8 mouse cellular contexts compared by ENCODE assay signal in the genomic region with DNA sequence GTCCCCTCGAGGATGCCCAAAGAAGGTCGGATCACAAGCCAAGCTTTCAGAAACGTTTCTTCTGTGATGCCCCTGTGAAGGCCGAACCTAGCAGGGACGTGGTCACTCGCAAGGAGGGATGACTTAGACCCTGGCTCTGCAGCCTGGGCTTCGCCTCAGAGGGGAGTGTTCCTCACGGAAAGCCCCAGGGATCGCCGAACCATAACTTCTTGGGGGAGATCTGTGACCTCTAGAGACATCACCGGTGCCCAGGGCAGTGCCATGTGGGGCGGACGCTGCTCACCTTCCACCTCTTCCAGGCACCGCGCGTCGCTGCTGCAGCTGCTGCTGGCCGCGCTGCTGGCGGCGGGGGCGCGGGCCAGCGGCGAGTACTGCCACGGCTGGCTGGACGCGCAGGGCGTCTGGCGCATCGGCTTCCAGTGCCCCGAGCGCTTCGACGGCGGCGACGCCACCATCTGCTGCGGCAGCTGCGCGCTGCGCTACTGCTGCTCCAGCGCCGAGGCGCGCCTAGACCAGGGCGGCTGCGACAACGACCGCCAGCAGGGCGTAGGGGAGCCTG. TPM values are rescaled to one million over a fixed set of nuclear protein-coding genes. Genes with fewer than 3 reads are reported as not detected.
DNase-seq lines count a peak whose midpoint lies in the region; ATAC-seq and TF ChIP-seq lines count a peak whose summit lies in the region.

No protein-coding gene starts in this region.

- no peak for TF ChIP-seq CTCF in testis, adult 2 months (IDR thresholded peaks at IDR 0.05; ENCODE audit: control insufficient read depth, insufficient read depth, insufficient replicate concordance, low read depth, low read length)

- peak; percentile 39; the same call in 1 of the 2 replicates for ATAC-seq in heart, embryonic 15.5 days (replicated peaks; ENCODE audit: insufficient number of reproducible peaks, insufficient read depth, low FRiP score, low read depth)
- 0 out of 2 replicates have a peak, but pooled peaks have one; percentile 13 for ATAC-seq in limb, embryonic 12.5 days (ENCODE audit: insufficient number of reproducible peaks, insufficient read depth, low FRiP score, low TSS enrichment, low read depth)

- H3K4me1 ChIP-seq in testis, adult 2 months (ENCODE audit: control insufficient read depth, insufficient read depth, low read length), result peaks cover 17% of the 10 kb centered on the region
- peaks cover 17% of the 10 kb centered on the region for H3K4me1 ChIP-seq in heart, embryonic 15.5 days (replicated peaks)
- H3K4me1 ChIP-seq in limb, embryonic 12.5 days (replicated peaks), result peaks cover 37% of the 10 kb centered on the region

- H3K4me2 ChIP-seq in heart, embryonic 15.5 days, result peak overlapping the region; percentile 95
- H3K4me2 ChIP-seq in limb, embryonic 12.5 days, result peak overlapping the region; percentile 72

- WGBS in heart, embryonic 15.5 days, result 0% methylated on average over 51 of the region's 51 CpGs
- under 1% methylated on average over 47 of the region's 51 CpGs for WGBS in limb, embryonic 12.5 days

- peak; percentile 54 for DNase-seq in adrenal gland, adult 2 months
- DNase-seq in adrenal gland, postnatal 4 days (ENCODE audit: low spot score in 2 of 2), result no peak
- no peak for DNase-seq in testis, postnatal 10 days (ENCODE audit: low spot score)
- DNase-seq in neural tube, embryonic 10.5 days (ENCODE audit: extremely low spot score, low spot score), result peak; percentile 72
- no peak for DNase-seq in ovary, adult 18-20 months (ENCODE audit: low spot score)

- H3K36me3 ChIP-seq in testis, adult 2 months (ENCODE audit: control insufficient read depth, insufficient read depth, low read length), result no peaks in the 10 kb centered on the region
- no peaks in the 10 kb centered on the region for H3K36me3 ChIP-seq in heart, embryonic 15.5 days
- H3K36me3 ChIP-seq in limb, embryonic 12.5 days, result peaks cover 17% of the 10 kb centered on the region

- no peak for TF ChIP-seq POLR2A in testis, adult 2 months (IDR thresholded peaks at IDR 0.05; ENCODE audit: control insufficient read depth, low read depth, low read length)

- no peaks in the 10 kb centered on the region for H3K27me3 ChIP-seq in testis, adult 2 months (ENCODE audit: control insufficient read depth, insufficient read depth, low read length)
- H3K27me3 ChIP-seq in heart, embryonic 15.5 days, result 0 out of 2 replicates have a peak, but pooled peaks cover 11% of the 10 kb centered on the region
- H3K27me3 ChIP-seq in limb, embryonic 12.5 days, result peaks cover 6% of the 10 kb centered on the region

- H3K9me3 ChIP-seq in heart, embryonic 15.5 days (replicated peaks), result no peaks in the 10 kb centered on the region
- no peaks in the 10 kb centered on the region for H3K9me3 ChIP-seq in limb, embryonic 12.5 days

- peak overlapping the region; percentile 63 for H3K4me3 ChIP-seq in testis, adult 2 months (ENCODE audit: control insufficient read depth, low read depth, low read length)
- H3K4me3 ChIP-seq in heart, embryonic 15.5 days, result peak overlapping the region; percentile 71
- H3K4me3 ChIP-seq in limb, embryonic 12.5 days (replicated peaks), result peak overlapping the region; percentile 78

- H3K27ac ChIP-seq in testis, adult 2 months (ENCODE audit: control insufficient read depth, insufficient read depth, low read depth, low read length), result no peak overlapping the region
- peak overlapping the region; percentile 83 for H3K27ac ChIP-seq in heart, embryonic 15.5 days
- H3K27ac ChIP-seq in limb, embryonic 12.5 days, result peak overlapping the region; percentile 94

- H3K9ac ChIP-seq in heart, embryonic 15.5 days, result peak overlapping the region; percentile 63
- peak overlapping the region; percentile 84 for H3K9ac ChIP-seq in limb, embryonic 12.5 days (replicated peaks)

RNA-seq across cellular contexts. Expression of a gene that starts 0.8 kb away (rescaled TPM):
- 1 to 10 TPM in 1 of 2 experiments, under 1 TPM in 1; 0.72 to 1.3 TPM for total RNA-seq in adrenal gland, adult 2 months (2021)
- 3.4 and 3.9 TPM in 2 replicates for polyA plus RNA-seq in adrenal gland, adult 2 months (2012; rRNA removed)
- total RNA-seq in adrenal gland, postnatal 4 days (2021), result 1 to 10 TPM; 5.5 to 8.2 TPM
- polyA plus RNA-seq in testis, adult 2 months (2012; rRNA removed), result 1.9 and 2.0 TPM in 2 replicates
- 8.6 and 17.4 TPM in 2 replicates for polyA plus RNA-seq in heart, embryonic 15.5 days (2015; fragmentation: Nextera tagmentation; extraction: Ambion mirVana)
- 89.9 and 96.0 TPM in 2 replicates for polyA plus RNA-seq in limb, embryonic 12.5 days (2016; fragmentation: Nextera tagmentation; extraction: Ambion mirVana)

RNA-seq across cellular contexts. Expression of a gene that starts 28.1 kb away (rescaled TPM):
- 10 to 100 TPM; 55.9 to 68.2 TPM for total RNA-seq in adrenal gland, adult 2 months (2021)
- polyA plus RNA-seq in adrenal gland, adult 2 months (2012; rRNA removed), result 2.2 and 3.7 TPM in 2 replicates
- total RNA-seq in adrenal gland, postnatal 4 days (2021), result 10 to 100 TPM; 63.7 to 64.2 TPM
- 5.8 and 8.7 TPM in 2 replicates for polyA plus RNA-seq in testis, adult 2 months (2012; rRNA removed)
- 29.9 and 33.0 TPM in 2 replicates for polyA plus RNA-seq in heart, embryonic 15.5 days (2015; fragmentation: Nextera tagmentation; extraction: Ambion mirVana)
- polyA plus RNA-seq in limb, embryonic 12.5 days (2016; fragmentation: Nextera tagmentation; extraction: Ambion mirVana), result 33.1 and 35.5 TPM in 2 replicates

Comparison
In these comparisons a context has a peak if more than half of its experiments do, and no peak if none do; other contexts are left out.
1. DNase-seq: peak in adrenal gland, adult 2 months (single experiment) and neural tube, embryonic 10.5 days (single experiment); none in adrenal gland, postnatal 4 days (0 of 2), testis, postnatal 10 days (single experiment) and ovary, adult 18-20 months (single experiment).
2. Peak in every context shown above with its lines, with median percentiles within 50 percentile points of each other: H3K4me3 ChIP-seq.